Mouse (Mus musculus) cerebellum, postnatal 36 days (tissue): ENCODE results near the gene Vmn1r88.

Experiments used
- DNase-seq, 2 experiments: peaks; one replicate each; pipeline ENCODE4 v3.0.0; 2021 to 2022; ENCODE audit warnings: mixed read lengths in 2 of 2

Vmn1r88 gene

GRCm38 (mm10) chr7:13159268-13159667 lies at the start of gene Vmn1r88:
Gene Vmn1r88 (plus strand): TSS chr7:13159568.
- no peak for DNase-seq

GRCm38 (mm10) chr7:13119817-13120216 lies 39.6 kb upstream of the Vmn1r88 start, which contains the start of gene Vmn1r86:
Gene Vmn1r86 (minus strand): TSS chr7:13119917.
- DNase-seq, result no peak

GRCm38 (mm10) chr7:13123554-13124153 lies 35.7 kb upstream of the Vmn1r88 start:
- peak in 1 of 2 experiments; percentile 2 for DNase-seq

GRCm38 (mm10) chr7:13131856-13132255 lies 27.5 kb upstream of the Vmn1r88 start:
- no peak for DNase-seq

- DNase-seq, result no peak
These were observed 22.0 kb upstream of the Vmn1r88 start for GRCm38 (mm10) chr7:13137340-13137739.

DNA sequence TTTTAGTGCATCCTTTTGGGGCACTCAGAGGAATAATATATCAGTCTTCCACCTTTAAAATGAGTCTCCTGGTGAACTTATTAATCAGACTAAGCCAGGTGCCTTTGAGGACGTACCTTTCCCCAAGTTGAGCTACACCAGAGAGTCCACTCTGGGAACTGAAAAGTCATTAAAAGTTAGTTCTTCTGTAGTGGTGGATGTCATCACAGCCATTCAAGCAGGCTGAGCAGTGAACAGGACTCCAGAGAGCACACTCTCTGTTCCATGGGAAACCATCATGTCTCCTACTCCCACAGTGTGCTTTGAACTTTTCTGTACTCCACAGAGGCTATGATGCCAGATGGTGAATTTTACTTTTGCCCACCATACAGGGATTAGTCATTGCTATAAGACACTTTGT lies 19.3 kb upstream of the Vmn1r88 start, which contains the start of gene Vmn1r87:
Vmn1r87 (minus strand) TSS at position 101 of the 400 bp plus-strand sequence.
- no peak for DNase-seq

- no peak for DNase-seq
These were observed 53.4 kb downstream of the Vmn1r88 start, which contains the start of gene Vmn1r89 for GRCm38 (mm10) chr7:13212720-13213119. Gene Vmn1r89 (plus strand): TSS chr7:13213020.
